Mouse (Mus musculus) testis, adult 2 months (tissue): ENCODE data around the gene Ebi3.
A peak's percentile ranks its signal among the peaks of the same experiment; 100 is the strongest.

Source experiments
- CTCF ChIP-seq: fragments of 200-500 bp; IDR thresholded peaks from 2 replicates; pipeline ENCODE4 v1.5.1; 2012; ENCODE audit warnings: low read depth, mild to moderate bottlenecking, inconsistent platforms, low read length, moderate library complexity; ENCODE audit not compliant: control insufficient read depth, insufficient read depth, insufficient replicate concordance
- POLR2A ChIP-seq: fragments of 200-500 bp; IDR thresholded peaks from 2 replicates; pipeline ENCODE4 v1.6.1; 2012; ENCODE audit warnings: low read depth, mild to moderate bottlenecking, inconsistent platforms, low read length, moderate library complexity; ENCODE audit not compliant: control insufficient read depth

GRCm38 (mm10) chr17:55956129-55956528, 3.7 kb downstream of the Ebi3 start:
- peak; percentile 37; the same call in 1 of the 2 replicates for TF ChIP-seq POLR2A
- TF ChIP-seq CTCF, result no peak
